Mouse (Mus musculus): ENCODE results near the gene Anapc2. TPM values are rescaled to one million over a fixed set of nuclear protein-coding genes. Genes with fewer than 3 reads are reported as not detected.

Anapc2 gene
- polyA plus RNA-seq, 1 experiment from 2014 or later, result 54.1 TPM

- no peak overlapping the region for H3K4me3 ChIP-seq (ENCODE audit: inconsistent target)
- H3K79me2 ChIP-seq (ENCODE audit: inconsistent target), result peaks cover 75% of the 10 kb centered on the region
- H3K36me3 ChIP-seq (ENCODE audit: inconsistent target), result peaks cover 11% of the 10 kb centered on the region; the same call in 1 of the 2 replicates
- 95% methylated on average over 4 of the region's 4 CpGs for WGBS (ENCODE audit: missing documents)
- H3K27ac ChIP-seq, result no peak overlapping the region
Observed at GRCm38 (mm10) chr2:25267746-25268309, 4.5 kb upstream of the Anapc2 start.

DNA sequence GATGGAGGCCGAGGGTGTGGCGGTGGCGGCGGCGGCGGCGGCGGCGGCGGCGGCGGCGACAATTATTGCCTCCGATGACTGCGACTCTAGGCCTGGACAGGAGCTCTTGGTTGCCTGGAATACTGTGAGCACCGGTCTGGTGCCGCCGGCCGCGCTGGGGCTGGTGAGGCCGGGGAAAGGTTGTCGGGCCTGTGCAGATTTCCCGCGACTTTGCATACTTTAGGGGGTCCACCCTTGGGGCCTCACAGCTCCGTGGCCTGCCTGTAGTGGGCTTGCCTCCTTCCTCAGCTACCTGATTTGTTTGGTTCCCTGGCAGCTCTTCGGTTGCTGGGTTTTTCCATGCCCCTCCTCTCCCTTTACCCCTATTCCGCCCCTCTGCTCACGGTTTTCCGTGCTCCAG, 237 bp downstream of the Anapc2 start:
- peak overlapping the region; percentile 97 for H3K4me3 ChIP-seq (ENCODE audit: inconsistent target)
- peak overlapping the region; percentile 38 for H3K27ac ChIP-seq
- peaks cover 47% of the 10 kb centered on the region for H3K36me3 ChIP-seq (ENCODE audit: inconsistent target)
- H3K79me2 ChIP-seq (ENCODE audit: inconsistent target), result peaks cover 48% of the 10 kb centered on the region
- under 1% methylated on average over 18 of the region's 29 CpGs for WGBS (ENCODE audit: missing documents)

- peak overlapping the region; percentile 38 for H3K27ac ChIP-seq
- H3K79me2 ChIP-seq (ENCODE audit: inconsistent target), result peaks cover 43% of the 10 kb centered on the region
- peak overlapping the region; percentile 97 for H3K4me3 ChIP-seq (ENCODE audit: inconsistent target)
- peaks cover 52% of the 10 kb centered on the region for H3K36me3 ChIP-seq (ENCODE audit: inconsistent target)
- 39% methylated on average over 16 of the region's 16 CpGs for WGBS (ENCODE audit: missing documents)
Observed at GRCm38 (mm10) chr2:25273010-25273409, 732 bp downstream of the Anapc2 start.

GRCm38 (mm10) chr2:25278928-25279882, 6.9 kb downstream of the Anapc2 start:
- WGBS (ENCODE audit: missing documents), result 73% methylated on average over 13 of the region's 13 CpGs
- Histone ChIP-seq H3K36me3 (ENCODE audit: inconsistent target) (peaks cover 92% of the 10 kb centered on the region), H3K27ac (no peak overlapping the region), H3K4me3 (ENCODE audit: inconsistent target) (no peak overlapping the region), H3K79me2 (ENCODE audit: inconsistent target) (peaks cover 1% of the 10 kb centered on the region; the same call in 1 of the 2 replicates)

DNA sequence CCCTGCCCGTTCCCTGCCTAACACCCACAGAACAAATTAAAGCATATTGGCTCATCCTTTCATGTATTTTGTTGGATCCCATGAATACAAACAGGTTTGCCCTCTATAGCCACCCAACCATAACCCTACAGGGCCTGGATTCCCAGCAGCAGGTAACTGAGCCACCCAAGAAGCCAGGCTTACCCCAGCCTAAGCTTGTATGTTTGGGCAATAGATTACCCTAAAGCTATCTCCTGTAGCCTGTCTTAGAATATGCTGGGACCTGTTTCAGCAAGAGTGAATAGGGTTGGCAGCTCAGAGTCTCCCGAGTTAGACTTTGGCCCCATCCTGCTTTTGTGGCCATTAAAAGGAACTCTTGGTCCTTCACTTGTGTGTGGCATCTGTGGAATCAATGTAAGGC, 13.3 kb downstream of the Anapc2 start:
- Histone ChIP-seq H3K79me2 (ENCODE audit: inconsistent target) (no peaks in the 10 kb centered on the region), H3K27ac (no peak overlapping the region), H3K4me3 (ENCODE audit: inconsistent target) (no peak overlapping the region), H3K36me3 (ENCODE audit: inconsistent target) (peaks cover 50% of the 10 kb centered on the region)
- WGBS (ENCODE audit: missing documents), result 92% methylated on average over 2 of the region's 2 CpGs

DNA sequence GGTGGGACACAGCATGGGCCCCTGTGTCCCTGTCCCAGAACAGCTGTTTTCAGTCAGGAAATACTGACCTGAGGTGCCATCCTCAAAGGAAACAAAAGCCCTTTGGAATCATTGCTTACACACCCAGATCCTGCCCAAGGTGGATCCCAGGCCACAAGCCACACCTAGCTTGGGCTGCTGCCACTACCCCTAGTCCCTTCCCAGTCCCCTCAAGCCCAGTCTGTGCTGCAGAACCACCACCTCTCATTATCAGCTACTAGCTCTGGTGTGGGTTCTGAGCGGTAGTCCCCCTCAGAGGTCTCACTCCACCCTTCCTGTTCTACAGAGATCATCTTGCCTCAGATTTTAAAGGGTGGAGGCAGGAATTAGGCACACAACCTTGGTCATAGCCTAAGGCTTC, 14.0 kb downstream of the Anapc2 start:
- WGBS (ENCODE audit: missing documents), result 89% methylated on average over 1 of the region's 1 CpGs
- no peaks in the 10 kb centered on the region for H3K79me2 ChIP-seq (ENCODE audit: inconsistent target)
- peaks cover 43% of the 10 kb centered on the region for H3K36me3 ChIP-seq (ENCODE audit: inconsistent target)
- no peak overlapping the region for H3K27ac ChIP-seq
- no peak overlapping the region for H3K4me3 ChIP-seq (ENCODE audit: inconsistent target)

GRCm38 (mm10) chr2:25286837-25287636, 14.8 kb downstream of the Anapc2 start:
- Histone ChIP-seq H3K27ac (no peak overlapping the region), H3K36me3 (ENCODE audit: inconsistent target) (peaks cover 37% of the 10 kb centered on the region)

DNA sequence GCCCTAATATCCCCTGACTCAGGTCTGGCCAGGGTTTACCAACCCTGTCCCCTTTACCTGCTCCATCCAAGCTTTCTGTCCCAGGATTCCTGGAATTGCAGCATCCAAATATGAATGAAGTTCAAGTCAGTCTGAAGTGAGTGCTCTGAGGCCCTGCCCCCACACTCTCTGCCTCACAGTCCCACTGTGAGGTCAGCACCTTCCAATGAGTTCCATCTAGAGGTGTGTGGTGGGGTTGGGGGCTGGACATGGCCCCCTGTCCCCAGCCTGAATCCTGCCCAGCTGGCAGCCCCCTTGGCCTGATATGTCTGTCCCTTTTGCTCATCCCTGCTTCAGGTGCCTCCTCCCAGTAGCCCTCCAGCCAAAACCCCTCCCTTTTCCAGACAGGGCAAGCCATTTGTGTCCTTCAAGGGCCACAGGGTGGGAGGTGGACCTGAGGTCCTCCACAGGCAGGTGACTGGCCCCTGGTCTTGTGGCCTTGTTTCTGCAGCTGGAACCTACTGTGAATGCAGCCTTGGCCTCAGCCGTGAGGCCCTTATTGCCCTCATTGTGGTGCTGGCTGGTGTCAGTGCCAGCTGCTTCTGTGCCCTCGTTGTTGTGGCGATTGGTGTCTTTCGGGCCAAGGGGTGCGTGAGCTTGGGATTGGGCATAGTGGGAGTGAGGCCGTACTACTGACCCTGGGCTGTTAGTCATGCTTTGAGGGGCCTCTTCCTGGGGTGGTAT, 15.8 kb downstream of the Anapc2 start, which contains the start of gene Tmem210:
TSS of gene Tmem210 (plus strand) at position 219 of the 723 bp plus-strand sequence.
- no peak within 1 kb of the TSS for H3K4me3 ChIP-seq (ENCODE audit: inconsistent target)
- WGBS (ENCODE audit: missing documents), result 93% methylated on average over 6 of the region's 6 CpGs
- H3K36me3 ChIP-seq (ENCODE audit: inconsistent target), result peaks cover 27% of the 10 kb centered on the region
- no peak within 1 kb of the TSS for H3K27ac ChIP-seq
- H3K79me2 ChIP-seq (ENCODE audit: inconsistent target), result no peaks in the 10 kb centered on the region

More at GRCm38 (mm10) chr2:25286837-25287636, 14.8 kb downstream of the Anapc2 start:
- H3K79me2 ChIP-seq (ENCODE audit: inconsistent target), result no peaks in the 10 kb centered on the region
- WGBS (ENCODE audit: missing documents), result 47% methylated on average over 7 of the region's 7 CpGs
- H3K4me3 ChIP-seq (ENCODE audit: inconsistent target), result no peak overlapping the region

GRCm38 (mm10) chr2:25288734-25289345, 16.6 kb downstream of the Anapc2 start:
- WGBS (ENCODE audit: missing documents), result 87% methylated on average over 7 of the region's 7 CpGs
- Histone ChIP-seq H3K79me2 (ENCODE audit: inconsistent target) (no peaks in the 10 kb centered on the region), H3K27ac (no peak overlapping the region), H3K4me3 (ENCODE audit: inconsistent target) (no peak overlapping the region), H3K36me3 (ENCODE audit: inconsistent target) (peaks cover 19% of the 10 kb centered on the region)

DNA sequence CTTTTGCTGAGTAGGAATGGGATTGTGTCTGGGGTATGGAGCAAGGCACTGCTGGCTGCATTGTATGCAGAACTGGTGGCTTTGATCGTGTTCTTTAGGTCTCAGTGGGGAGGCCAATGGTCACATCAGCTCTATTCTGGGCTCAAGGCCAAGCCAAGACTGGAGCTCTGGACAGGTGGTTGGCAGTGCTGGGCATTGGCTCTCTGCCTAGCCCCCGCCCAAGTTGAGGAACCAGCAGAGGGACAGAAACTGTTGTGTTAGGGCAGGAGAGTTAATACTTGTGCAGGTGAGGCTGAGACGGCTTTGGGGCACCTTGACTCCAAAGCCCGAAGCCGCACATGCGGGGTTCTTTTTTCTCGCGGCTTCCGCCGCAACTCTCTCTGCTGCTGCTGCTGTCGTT, 17.4 kb downstream of the Anapc2 start, which contains the start of gene Lrrc26:
TSS of gene Lrrc26 (plus strand) at position 265 of the 400 bp plus-strand sequence.
- Histone ChIP-seq H3K27ac (no peak within 1 kb of the TSS), H3K79me2 (ENCODE audit: inconsistent target) (no peaks in the 10 kb centered on the region), H3K36me3 (ENCODE audit: inconsistent target) (peaks cover 11% of the 10 kb centered on the region), H3K4me3 (ENCODE audit: inconsistent target) (no peak within 1 kb of the TSS)
- WGBS (ENCODE audit: missing documents), result 9% methylated on average over 11 of the region's 11 CpGs

DNA sequence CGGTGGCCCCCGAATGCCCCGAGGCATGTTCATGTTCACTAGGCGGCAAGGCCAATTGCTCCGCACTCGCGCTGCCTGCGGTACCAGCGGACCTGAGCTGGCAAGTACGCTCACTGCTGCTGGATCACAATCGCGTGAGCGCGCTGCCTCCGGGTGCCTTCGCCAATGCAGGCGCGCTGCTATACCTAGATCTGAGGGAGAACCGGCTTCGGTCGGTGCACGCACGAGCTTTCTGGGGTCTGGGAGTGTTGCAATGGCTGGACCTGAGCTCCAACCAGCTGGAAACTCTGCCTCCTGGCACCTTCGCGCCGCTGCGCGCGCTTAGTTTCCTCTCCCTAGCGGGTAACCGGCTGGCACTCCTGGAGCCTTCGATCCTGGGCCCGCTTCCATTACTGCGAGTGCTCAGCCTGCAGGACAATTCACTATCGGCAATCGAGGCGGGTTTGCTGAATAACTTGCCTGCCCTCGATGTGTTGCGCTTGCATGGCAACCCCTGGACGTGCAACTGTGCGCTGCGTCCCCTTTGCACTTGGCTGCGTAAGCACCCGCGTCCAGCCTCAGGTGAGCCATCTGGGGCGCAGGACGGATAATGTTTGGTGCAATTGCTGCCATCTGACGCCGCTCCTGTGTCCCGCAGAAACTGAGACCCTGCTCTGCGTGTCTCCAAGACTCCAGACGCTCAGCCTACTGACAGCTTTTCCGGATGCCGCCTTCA, 18.0 kb downstream of the Anapc2 start:
- no peak overlapping the region for H3K27ac ChIP-seq
- H3K4me3 ChIP-seq (ENCODE audit: inconsistent target), result no peak overlapping the region
- H3K79me2 ChIP-seq (ENCODE audit: inconsistent target), result no peaks in the 10 kb centered on the region
- WGBS (ENCODE audit: missing documents), result 4% methylated on average over 54 of the region's 54 CpGs
- peaks cover 5% of the 10 kb centered on the region for H3K36me3 ChIP-seq (ENCODE audit: inconsistent target)

- H3K27ac ChIP-seq, result no peak overlapping the region
- H3K4me3 ChIP-seq (ENCODE audit: inconsistent target), result no peak overlapping the region
- no peaks in the 10 kb centered on the region for H3K79me2 ChIP-seq (ENCODE audit: inconsistent target)
- H3K36me3 ChIP-seq (ENCODE audit: inconsistent target), result no peaks in the 10 kb centered on the region
- 2% methylated on average over 18 of the region's 18 CpGs for WGBS (ENCODE audit: missing documents)
Observed at GRCm38 (mm10) chr2:25290816-25291130, 18.5 kb downstream of the Anapc2 start.

All from macrophage (primary cell).